Mouse (Mus musculus) telencephalon, adult 2 months (tissue): ENCODE results near the gene Comt.

Experiments
- DNase-seq: peaks from one replicate; pipeline ENCODE4 v3.0.0-alpha.2; 2011; ENCODE audit warnings: low read depth, low spot score

Gene Comt

GRCm38 (mm10) chr16:18388583-18389435 is 37.8 kb downstream of the Comt start:
- DNase-seq = no peak

- DNase-seq = no peak
Measured at GRCm38 (mm10) chr16:18387704-18388582, 38.7 kb downstream of the Comt start.

- no peak for DNase-seq
Measured at GRCm38 (mm10) chr16:18386972-18387371, 39.7 kb downstream of the Comt start.

DNA sequence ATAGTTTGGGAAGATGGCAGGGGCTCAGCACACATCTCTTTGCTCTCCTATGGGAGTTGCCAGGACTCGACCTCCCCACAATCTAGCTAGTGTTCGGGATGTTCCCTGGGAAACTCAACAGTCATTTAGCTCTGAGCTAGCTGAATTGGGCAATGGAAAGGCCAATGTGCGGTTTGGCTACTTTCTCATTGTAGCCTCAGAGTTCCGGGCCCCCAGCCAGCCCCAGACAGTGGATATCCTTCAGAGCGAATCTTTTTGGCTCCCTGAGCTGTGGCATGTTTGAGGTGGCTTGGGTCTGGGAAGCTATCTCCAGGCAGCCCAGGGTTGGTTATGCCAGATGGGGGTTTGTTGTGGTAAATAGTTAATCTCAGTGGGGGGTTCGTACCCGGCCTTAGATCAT is 40.2 kb downstream of the Comt start:
- DNase-seq = no peak

DNA sequence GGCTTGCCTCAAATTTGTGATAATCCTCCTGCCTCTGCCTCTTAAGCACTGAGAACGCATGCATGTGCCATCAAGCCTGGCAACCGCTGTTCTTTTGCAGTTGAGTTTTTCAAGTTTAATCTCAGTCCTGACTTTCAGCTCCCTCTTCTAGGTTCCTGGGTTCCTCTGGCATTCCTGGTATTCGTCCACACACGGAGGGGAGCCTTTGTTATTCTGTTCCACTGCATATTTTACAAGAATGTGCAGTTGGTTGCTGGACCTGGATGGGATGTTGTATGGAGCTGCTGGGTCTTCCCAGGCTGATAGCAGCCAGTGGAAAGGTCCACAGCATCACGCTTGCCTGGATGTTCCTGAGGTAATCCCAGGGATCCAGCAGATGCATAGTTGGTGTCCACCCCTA is 41.2 kb downstream of the Comt start:
- no peak for DNase-seq

- DNase-seq = no peak
Measured at GRCm38 (mm10) chr16:18384659-18385058, 42.0 kb downstream of the Comt start.

- DNase-seq = no peak
Measured at GRCm38 (mm10) chr16:18384211-18384610, 42.4 kb downstream of the Comt start.

- DNase-seq = no peak
Measured at GRCm38 (mm10) chr16:18383756-18384155, 42.9 kb downstream of the Comt start.

DNA sequence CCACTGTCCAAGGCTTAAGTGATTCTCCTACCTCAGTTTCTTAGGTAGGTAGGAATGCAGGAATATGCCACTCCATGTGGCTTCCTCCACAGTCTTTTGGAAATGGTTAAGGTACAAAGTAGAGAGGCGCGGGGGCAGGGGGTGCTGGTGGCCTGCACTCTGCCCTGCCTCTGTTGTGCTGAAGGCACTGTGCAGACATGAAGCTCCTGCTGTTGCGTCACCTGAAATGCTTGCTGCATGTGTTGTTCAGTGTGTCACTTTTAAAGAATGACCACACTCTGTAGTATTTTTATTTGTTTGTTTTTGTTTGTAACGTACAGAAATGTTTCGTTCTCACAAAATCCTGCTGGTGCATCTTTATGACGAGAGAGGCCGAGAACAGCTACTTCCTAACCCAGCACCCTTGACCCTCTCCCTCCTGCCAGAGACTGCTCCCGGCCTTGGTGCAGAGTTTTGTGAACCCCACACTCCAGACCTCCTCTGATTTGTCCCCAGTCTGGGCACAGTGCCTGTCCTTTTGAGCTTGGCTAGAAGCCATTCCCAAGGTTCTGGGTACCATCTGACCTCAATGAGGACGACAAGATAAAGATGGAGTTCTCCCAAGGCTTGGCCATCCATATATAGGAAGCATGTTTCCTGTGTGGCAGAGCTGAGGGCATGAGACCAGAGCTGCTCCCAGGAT is 43.5 kb downstream of the Comt start:
- DNase-seq = no peak

DNA sequence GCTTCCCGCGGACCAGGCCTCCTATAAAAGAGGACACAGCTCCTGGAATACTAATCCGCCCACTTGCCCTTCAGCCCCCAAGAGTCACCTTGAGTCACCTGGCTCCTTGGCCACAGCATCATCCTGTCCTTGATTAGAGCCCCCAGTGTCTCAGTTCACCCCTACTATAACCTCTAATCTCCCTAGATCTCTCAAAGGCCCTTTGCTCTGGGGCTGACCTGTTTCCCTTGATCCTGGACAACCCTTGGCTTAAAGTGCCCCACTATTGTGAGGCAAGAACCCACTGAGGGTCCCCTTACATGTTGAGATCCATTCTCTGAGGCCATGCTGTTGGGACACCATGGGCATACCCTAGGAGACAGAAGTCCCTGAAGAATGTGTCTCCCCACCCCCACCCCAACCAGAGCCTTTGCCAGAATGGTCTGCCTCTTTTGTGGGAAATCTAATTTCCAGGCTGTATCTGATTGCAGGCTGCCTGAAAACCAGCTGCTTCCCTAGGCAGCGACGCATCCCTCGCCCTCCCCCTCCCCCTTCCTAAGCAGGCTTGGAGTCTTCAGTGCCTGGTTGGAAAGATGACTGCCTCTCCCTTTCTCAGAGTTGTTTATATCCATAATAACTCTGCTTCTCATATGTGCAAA is 44.9 kb downstream of the Comt start:
- no peak for DNase-seq

DNA sequence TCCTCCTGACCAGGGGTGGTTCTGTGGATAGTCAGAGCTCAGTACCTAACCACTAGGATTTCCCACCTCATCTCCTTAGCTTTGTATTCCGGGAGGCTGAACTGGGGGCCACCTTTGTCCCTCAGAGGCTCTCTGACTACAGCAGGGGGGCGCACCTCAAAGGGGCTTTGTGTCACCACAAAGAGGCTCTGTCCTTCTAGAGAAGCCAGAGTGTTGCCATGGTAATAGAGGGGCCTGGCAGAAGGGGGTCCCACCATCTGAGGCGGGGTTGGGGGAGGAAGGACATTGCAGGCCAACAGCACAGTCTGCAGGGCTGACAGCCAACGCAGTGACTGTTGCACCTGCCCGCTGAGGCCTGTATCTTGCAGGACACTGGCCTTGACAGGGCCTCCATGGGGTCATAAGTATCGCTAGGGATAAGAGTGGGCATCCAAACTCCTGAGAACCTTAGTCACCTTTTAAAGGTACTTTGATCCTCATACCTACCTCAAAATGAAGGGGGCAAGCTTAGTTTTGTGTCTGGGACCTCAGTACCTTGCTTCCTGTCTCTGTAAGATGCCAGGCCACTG is 46.1 kb downstream of the Comt start:
- DNase-seq = no peak

GRCm38 (mm10) chr16:18379338-18380001 is 47.2 kb downstream of the Comt start:
- no peak for DNase-seq

GRCm38 (mm10) chr16:18378489-18378888 is 48.2 kb downstream of the Comt start:
- no peak for DNase-seq

DNA sequence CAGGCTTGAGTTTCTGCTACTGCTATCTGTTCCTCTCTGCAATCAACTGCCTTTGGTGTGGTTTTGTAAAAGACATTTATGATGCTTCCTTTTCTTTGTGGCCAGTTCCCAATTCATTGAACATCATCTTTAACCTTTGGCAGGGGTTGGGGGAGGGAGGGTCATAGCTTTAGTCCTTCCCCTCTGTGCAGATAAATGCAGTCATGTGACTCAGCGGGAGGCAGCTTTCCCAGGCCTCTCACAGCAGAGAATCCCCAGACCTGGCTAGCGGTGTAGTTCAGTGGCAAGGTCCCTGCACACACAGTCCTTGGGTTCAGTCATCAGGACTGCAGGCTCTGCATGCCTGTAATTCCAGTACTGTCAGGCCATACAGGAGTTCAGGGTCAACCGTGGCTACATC is 49.4 kb downstream of the Comt start:
- no peak for DNase-seq

- DNase-seq = no peak
Measured at GRCm38 (mm10) chr16:18376297-18376954, 50.2 kb downstream of the Comt start.

DNA sequence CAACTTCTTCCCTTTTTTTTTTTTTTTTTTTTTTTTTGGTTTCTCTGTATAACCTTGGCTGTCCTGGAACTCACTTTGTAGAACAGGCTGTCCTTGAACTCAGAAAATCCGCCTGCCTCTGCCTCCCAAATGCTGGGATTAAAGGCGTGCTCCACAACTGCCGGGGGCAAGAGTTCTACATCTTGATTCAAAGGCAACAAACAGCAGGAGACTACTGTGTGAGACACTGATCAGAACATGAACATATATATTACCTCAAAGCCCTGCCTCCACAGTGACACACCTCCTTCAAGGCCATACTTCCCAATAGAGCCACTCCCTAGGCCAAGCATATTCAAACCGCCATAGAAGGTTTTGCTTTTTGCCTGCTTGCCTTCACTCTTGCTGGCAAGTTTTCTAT is 53.0 kb downstream of the Comt start:
- DNase-seq = no peak

GRCm38 (mm10) chr16:18370197-18370596 is 56.5 kb downstream of the Comt start:
- DNase-seq = no peak

DNA sequence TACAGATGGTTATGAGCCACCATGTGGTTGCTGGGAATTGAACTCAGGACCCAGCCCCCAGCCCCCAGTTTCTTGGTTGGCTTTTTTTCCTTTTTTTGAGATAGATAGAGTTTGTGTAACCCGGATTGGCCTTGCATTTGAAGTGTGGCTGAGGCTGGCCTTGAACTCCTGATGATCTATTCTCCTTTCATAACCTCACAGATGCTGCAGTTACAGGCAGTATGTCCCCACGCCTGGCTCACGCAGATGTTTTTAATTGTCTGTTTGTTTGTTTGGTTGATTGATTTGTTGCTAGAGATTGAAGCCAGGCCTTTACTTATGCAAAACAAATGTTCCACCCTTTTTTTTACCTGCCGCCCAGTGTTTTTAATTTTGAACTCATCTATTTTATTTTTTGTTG is 59.8 kb downstream of the Comt start:
- no peak for DNase-seq

- DNase-seq = no peak
Measured at GRCm38 (mm10) chr16:18362948-18363347, 63.7 kb downstream of the Comt start.

DNA sequence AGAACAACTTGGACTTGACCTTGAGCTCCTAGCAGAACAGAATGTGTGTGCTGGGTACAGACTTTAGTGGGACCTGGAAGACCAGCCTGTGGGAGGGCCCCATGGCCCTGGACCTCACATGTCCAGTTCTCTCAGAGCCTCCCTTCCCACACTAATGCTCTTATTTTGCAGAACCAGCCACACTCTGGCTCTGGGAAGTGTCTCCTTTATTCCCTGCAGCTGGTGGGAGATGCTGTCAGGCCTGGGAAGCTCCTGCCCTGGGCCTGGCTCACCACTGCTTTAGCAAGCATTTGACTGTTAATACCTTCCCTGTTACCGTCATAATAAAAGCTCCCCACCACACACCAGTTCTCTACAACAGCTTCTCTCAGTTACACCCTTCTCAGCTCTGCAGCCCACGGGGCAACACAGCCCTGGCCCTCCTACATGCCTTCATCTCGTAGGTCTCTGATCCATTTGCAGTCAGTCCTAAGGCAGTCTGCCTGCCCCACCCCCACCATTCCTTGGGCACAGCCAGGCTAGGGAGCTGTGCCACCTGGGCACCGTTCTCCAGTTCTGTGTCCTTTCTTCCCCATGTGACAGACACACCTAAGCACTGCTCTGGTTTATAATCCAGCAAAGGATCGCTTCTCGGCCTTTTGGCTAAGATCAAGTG is 66.4 kb downstream of the Comt start:
- no peak for DNase-seq
